Mouse (Mus musculus) heart, embryonic 14.5 days (tissue): ENCODE results near the gene Tinag. TPM values are rescaled to one million over a fixed set of nuclear protein-coding genes. Genes with fewer than 3 reads are reported as not detected.

Experiments used
- ATAC-seq: fragments of 200-750 bp; cut with Nextera tagmentation; 2 replicates; pipeline ENCODE4 v1.8.0; 2017; ENCODE audit warnings: low read depth, moderate TSS enrichment; ENCODE audit not compliant: insufficient number of reproducible peaks, insufficient read depth, low FRiP score
- H3K27ac ChIP-seq, 2 experiments: fragments of 200-500 bp in 1 of 2; fragments of 300-500 bp in 1 of 2; sonication (generic) in 1 of 2; replicated peaks in 1 of 2; 2 replicates each; pipeline ENCODE4 v1.5.1; 2012 to 2014; ENCODE audit warnings: low read depth in 2 of 2, low read length in 2 of 2, control low read depth in 1 of 2, mild to moderate bottlenecking in 1 of 2, mixed read lengths in 1 of 2; ENCODE audit not compliant: control insufficient read depth in 1 of 2, insufficient read depth in 1 of 2
- H3K27me3 ChIP-seq: fragments of 300-500 bp; sonication (generic); 2 replicates; pipeline ENCODE4 v1.6.1; 2014; ENCODE audit warnings: mild to moderate bottlenecking, low read length, control low read depth; ENCODE audit not compliant: control insufficient read depth, insufficient read depth
- H3K36me3 ChIP-seq: fragments of 300-500 bp; sonication (generic); 2 replicates; pipeline ENCODE4 v1.6.1; 2014; ENCODE audit warnings: mild to moderate bottlenecking, control low read depth, low read length, mixed read lengths; ENCODE audit not compliant: control insufficient read depth, insufficient read depth
- H3K4me1 ChIP-seq, 2 experiments: fragments of 200-500 bp in 1 of 2; fragments of 300-500 bp in 1 of 2; sonication (generic) in 1 of 2; 2 replicates each; pipeline ENCODE4 v1.6.1; 2012 to 2014; ENCODE audit warnings: low read length in 2 of 2, control low read depth in 1 of 2, mixed read lengths in 1 of 2; ENCODE audit not compliant: control insufficient read depth in 2 of 2, insufficient read depth in 2 of 2
- H3K4me2 ChIP-seq: fragments of 300-500 bp; sonication (generic); 2 replicates; pipeline ENCODE4 v1.6.1; 2014; ENCODE audit warnings: mild to moderate bottlenecking, low read length
- H3K4me3 ChIP-seq, 2 experiments: fragments of 200-500 bp in 1 of 2; fragments of 300-500 bp in 1 of 2; sonication (generic) in 1 of 2; 2 replicates each; pipeline ENCODE4 v1.5.1; 2012 to 2014; ENCODE audit warnings: low read length in 2 of 2, mild to moderate bottlenecking in 2 of 2, control low read depth in 1 of 2, low read depth in 1 of 2, moderate library complexity in 1 of 2; ENCODE audit not compliant: control insufficient read depth in 1 of 2, insufficient read depth in 1 of 2
- H3K9ac ChIP-seq: fragments of 300-500 bp; sonication (generic); 2 replicates; pipeline ENCODE4 v1.6.1; 2014; ENCODE audit warnings: mild to moderate bottlenecking, low read length
- H3K9me3 ChIP-seq: fragments of 300-500 bp; sonication (generic); 2 replicates; pipeline ENCODE4 v1.6.1; 2016; ENCODE audit warnings: low read length, control low read depth; ENCODE audit not compliant: control insufficient read depth
- WGBS: fragments of 180-500 bp; shearing (Covaris S2); extraction: QIAGEN DNeasy Blood & Tissue Kit; methylation state at CpG from one replicate; pipeline ENCODE4 v1.1.7; 2014; 5-methylcytosine and 5-hydroxymethylcytosine counted together
- polyA plus RNA-seq: library from polyadenylated mRNA; unstranded; fragments of >200 nt; fragmentation: Nextera tagmentation; extraction: Ambion mirVana; gene quantifications from 2 replicates; pipeline ENCODE4 v1.2.1, GENCODE M21; 2014

The Tinag gene
- polyA plus RNA-seq, 1 experiment from 2014 or later = not detected

DNA sequence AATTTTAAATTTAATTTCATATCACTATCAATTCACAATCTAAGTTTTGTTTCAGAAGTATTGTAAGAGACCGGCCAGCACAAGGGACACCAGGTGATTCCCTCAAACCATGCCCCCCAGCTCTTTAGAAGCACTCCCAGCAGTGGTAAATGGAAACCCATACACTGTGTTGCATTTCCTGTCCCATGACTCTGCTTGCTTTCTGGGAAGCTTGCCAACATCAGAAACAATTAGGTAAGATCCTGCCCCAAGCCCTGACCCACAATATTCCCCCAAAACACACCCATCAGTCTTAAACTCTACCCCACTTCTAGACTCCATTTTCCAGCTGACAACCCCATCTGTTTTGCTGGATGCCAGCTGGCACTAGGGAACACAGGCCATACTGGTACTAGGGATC is 110.8 kb downstream of the Tinag start:
- Histone ChIP-seq H3K27me3 (no peaks in the 10 kb centered on the region), H3K4me2 (no peak overlapping the region), H3K36me3 (no peaks in the 10 kb centered on the region), H3K4me1 (no peaks in the 10 kb centered on the region), H3K9me3 (no peaks in the 10 kb centered on the region), H3K9ac (no peak overlapping the region), H3K27ac (no peak overlapping the region), H3K4me3 (no peak overlapping the region)
- WGBS = 81% methylated on average over 1 of the region's 1 CpGs
- ATAC-seq = no peak

DNA sequence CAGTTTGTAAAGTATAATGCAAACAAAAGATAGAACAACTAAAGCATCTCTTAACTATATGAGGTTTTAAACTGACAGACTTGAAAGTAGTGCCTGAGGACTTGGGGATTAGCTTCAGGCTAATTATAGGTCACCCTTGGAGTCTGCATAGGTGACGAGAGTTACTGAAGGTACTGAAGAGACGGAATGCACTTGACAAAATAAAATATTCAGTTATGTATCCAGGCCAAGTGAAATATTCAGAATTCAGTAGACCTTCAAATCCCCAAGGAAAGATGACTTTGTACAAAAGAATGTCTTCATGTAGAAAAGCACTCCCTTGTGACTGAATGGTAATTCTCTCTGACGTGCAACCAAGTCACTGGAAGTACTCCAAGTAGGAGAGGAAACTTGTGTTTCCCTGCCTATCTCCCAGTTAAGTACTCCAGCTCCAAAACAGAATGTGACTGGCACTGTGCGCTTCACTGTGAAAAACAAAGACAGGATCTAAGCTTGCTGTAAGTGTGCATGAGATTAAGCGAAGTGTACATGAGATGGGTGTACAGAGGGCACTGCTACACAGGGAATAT is 130.4 kb downstream of the Tinag start:
- Histone ChIP-seq H3K4me2 (0 out of 2 replicates have a peak overlapping the region, but pooled peaks have one; percentile 3), H3K4me3 (no peak overlapping the region), H3K27ac (no peak overlapping the region), H3K27me3 (no peaks in the 10 kb centered on the region), H3K36me3 (no peaks in the 10 kb centered on the region), H3K4me1 (peaks cover 0 to 6% of the 10 kb centered on the region in 2 experiments; a peak in 1 of 4 replicates), H3K9me3 (no peaks in the 10 kb centered on the region), H3K9ac (no peak overlapping the region)
- no peak for ATAC-seq
- 32% methylated on average over 5 of the region's 5 CpGs for WGBS
